Mouse (Mus musculus) lung, embryonic 14.5 days (tissue): Measurements from ENCODE around the gene Mylpf. TPM values are rescaled to one million over a fixed set of nuclear protein-coding genes. Genes with fewer than 3 reads are reported as not detected.
"Not testable (repeated sequence)": the region's sequence is repeated elsewhere in the genome, so short reads cannot be mapped to it uniquely, and the experiment has no call there.

Experiments used
- ATAC-seq: fragments of 200-750 bp; cut with Nextera tagmentation; 2 replicates; pipeline ENCODE4 v1.8.0; 2017; ENCODE audit warnings: mild to moderate bottlenecking, moderate TSS enrichment, moderate library complexity; ENCODE audit not compliant: insufficient read depth
- DNase-seq: peaks from one replicate; pipeline ENCODE4 v3.0.0-alpha.2; 2015
- H3K27ac ChIP-seq: fragments of 300-500 bp; sonication (generic); 2 replicates; pipeline ENCODE4 v1.5.1; 2014; ENCODE audit warnings: low read depth, mild to moderate bottlenecking, moderate library complexity
- H3K27me3 ChIP-seq: fragments of 300-500 bp; sonication (generic); 2 replicates; pipeline ENCODE4 v1.6.1; 2014; ENCODE audit warnings: low read length, control low read depth; ENCODE audit not compliant: insufficient read depth
- H3K36me3 ChIP-seq: fragments of 300-500 bp; sonication (generic); 2 replicates; pipeline ENCODE4 v1.6.1; 2014; ENCODE audit warnings: control low read depth; ENCODE audit not compliant: insufficient read depth
- H3K4me1 ChIP-seq: fragments of 300-500 bp; sonication (generic); 2 replicates; pipeline ENCODE4 v1.6.1; 2014; ENCODE audit warnings: antibody characterized with exemption, control low read depth; ENCODE audit not compliant: insufficient read depth
- H3K4me2 ChIP-seq: fragments of 300-500 bp; sonication (generic); 2 replicates; pipeline ENCODE4 v1.6.1; 2014; ENCODE audit warnings: mild to moderate bottlenecking
- H3K4me3 ChIP-seq: fragments of 300-500 bp; sonication (generic); 2 replicates; pipeline ENCODE4 v1.5.1; 2014; ENCODE audit warnings: low read depth, low read length
- H3K9ac ChIP-seq: fragments of 300-500 bp; sonication (generic); 2 replicates; pipeline ENCODE4 v1.6.1; 2014
- H3K9me3 ChIP-seq: fragments of 300-500 bp; sonication (generic); 2 replicates; pipeline ENCODE4 v1.6.1; 2016; ENCODE audit warnings: low read depth, low read length, control low read depth
- CTCF ChIP-seq: IDR thresholded peaks from 2 replicates; pipeline ENCODE4 v1.5.1; 2016; ENCODE audit warnings: antibody characterized with exemption, low read depth
- WGBS: fragments of 180-500 bp; shearing (Covaris S2); extraction: QIAGEN DNeasy Blood & Tissue Kit; methylation state at CpG from one replicate; pipeline ENCODE4 v1.1.7; 2014; 5-methylcytosine and 5-hydroxymethylcytosine counted together
- polyA plus RNA-seq: library from polyadenylated mRNA; unstranded; fragments of >200 nt; fragmentation: Nextera tagmentation; extraction: Ambion mirVana; gene quantifications from 2 replicates; pipeline ENCODE4 v1.2.1, GENCODE M21; 2014

Mylpf gene
- polyA plus RNA-seq, 1 experiment from 2014 or later, result 12.2 TPM

DNA sequence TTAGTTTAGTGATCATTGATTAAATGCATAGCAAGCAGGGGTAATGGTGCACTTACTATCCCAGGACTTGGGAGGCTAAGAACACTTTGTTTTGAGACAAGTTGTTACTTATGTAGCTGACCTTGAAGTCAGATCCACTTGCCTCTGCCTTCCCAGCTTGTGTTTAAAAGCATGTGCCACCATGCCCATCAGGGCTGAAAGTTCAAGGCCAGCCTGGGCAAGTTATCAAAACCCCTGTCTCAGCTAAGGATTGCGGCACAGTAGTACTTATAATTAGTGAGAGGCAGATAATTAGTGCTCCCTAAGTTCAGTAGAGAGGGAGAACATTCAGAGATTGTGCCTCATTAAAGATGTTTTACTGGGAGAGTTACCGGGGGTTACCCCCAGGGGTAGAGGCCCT is 26.1 kb downstream of the Mylpf start:
- Histone ChIP-seq H3K4me1 (no peaks in the 10 kb centered on the region), H3K4me3 (peak overlapping the region; percentile 97), H3K9me3 (no peaks in the 10 kb centered on the region), H3K27me3 (no peaks in the 10 kb centered on the region), H3K9ac (no peak overlapping the region), H3K36me3 (peaks cover 53% of the 10 kb centered on the region), H3K4me2 (peak overlapping the region; percentile 70), H3K27ac (no peak overlapping the region)
- TF ChIP-seq CTCF, result no peak
- WGBS, result 95% methylated on average over 2 of the region's 2 CpGs
- ATAC-seq, result no peak
- no peak for DNase-seq

DNA sequence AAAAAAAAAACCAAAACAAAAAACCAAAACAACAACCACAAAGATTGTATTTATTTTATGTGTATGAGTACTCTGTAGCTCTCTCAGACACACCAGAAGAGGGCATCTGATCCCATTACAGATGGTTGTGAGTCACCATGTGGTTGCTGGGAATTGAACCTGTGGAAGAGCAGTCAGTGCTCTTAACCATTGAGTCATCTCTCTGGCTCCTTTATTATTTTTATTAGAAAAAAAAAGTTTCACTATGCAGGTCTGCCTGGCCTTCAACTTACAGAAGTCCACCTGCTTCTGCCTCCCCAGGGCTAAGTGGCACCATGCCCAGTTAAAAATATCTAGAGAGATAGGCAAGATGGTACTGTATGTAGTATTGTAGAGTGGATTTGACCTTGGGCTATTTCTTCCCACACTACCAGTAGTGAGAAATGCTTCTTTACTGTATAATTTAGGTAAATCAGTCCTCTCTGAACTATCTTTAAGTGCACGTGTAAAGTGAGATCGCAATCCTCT is 34.7 kb downstream of the Mylpf start:
- no peaks in the 10 kb centered on the region for H3K9me3 ChIP-seq
- TF ChIP-seq CTCF, result no peak
- no peak for DNase-seq
- H3K9ac ChIP-seq, result peak overlapping the region; percentile 93
- peak overlapping the region; percentile 85 for H3K4me3 ChIP-seq
- peaks cover 31% of the 10 kb centered on the region for H3K36me3 ChIP-seq
- peaks cover 12% of the 10 kb centered on the region for H3K4me1 ChIP-seq
- no peaks in the 10 kb centered on the region for H3K27me3 ChIP-seq
- WGBS, result 29% methylated on average over 2 of the region's 2 CpGs
- ATAC-seq, result no peak
- H3K4me2 ChIP-seq, result peak overlapping the region; percentile 79
- peak overlapping the region; percentile 95 for H3K27ac ChIP-seq

DNA sequence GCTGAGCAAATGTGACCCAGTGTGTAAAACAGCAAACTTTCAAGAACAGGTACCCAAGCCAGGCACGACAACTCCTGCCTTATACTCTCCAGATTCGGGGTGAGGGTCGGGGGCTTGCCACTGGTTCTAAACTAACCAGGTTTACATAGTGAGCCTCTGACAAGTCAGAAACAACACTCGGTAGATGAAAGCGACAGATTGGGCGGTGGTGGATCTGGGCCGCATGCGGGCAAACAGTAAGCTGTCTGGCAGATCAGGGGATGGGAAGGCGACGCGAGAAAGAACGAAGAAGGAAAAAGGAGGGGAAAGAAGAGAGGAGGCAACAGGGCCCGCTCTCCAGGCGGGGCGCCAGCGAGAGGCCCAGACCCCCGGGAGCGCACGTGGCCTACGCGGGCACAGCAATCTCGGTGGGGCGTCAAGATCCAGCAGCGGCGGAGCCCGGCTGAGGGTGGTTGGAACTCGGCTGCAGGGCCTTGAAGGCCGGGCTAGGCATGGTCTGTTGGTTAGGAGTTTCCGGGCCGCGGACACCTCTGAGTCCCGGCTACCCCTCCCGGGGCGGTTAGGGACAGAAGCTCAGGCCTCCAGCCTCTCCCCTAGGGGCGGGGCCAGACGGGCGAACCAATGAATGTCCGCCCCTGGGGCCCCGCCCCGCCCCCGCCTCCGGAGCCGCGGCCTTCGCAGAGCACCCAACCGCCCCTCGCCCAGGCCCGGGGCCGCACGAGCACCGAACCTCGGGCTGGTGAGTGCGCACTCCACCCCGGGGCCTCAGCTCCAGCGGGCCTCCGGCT is 35.4 kb downstream of the Mylpf start, which contains the start of gene Zfp771:
Gene Zfp771 (plus strand): TSS at position 405 of the 788 bp plus-strand sequence.
- Histone ChIP-seq H3K27me3 (no peaks in the 10 kb centered on the region), H3K4me1 (peaks cover 12% of the 10 kb centered on the region)
- peak; percentile 95 for ATAC-seq

DNA sequence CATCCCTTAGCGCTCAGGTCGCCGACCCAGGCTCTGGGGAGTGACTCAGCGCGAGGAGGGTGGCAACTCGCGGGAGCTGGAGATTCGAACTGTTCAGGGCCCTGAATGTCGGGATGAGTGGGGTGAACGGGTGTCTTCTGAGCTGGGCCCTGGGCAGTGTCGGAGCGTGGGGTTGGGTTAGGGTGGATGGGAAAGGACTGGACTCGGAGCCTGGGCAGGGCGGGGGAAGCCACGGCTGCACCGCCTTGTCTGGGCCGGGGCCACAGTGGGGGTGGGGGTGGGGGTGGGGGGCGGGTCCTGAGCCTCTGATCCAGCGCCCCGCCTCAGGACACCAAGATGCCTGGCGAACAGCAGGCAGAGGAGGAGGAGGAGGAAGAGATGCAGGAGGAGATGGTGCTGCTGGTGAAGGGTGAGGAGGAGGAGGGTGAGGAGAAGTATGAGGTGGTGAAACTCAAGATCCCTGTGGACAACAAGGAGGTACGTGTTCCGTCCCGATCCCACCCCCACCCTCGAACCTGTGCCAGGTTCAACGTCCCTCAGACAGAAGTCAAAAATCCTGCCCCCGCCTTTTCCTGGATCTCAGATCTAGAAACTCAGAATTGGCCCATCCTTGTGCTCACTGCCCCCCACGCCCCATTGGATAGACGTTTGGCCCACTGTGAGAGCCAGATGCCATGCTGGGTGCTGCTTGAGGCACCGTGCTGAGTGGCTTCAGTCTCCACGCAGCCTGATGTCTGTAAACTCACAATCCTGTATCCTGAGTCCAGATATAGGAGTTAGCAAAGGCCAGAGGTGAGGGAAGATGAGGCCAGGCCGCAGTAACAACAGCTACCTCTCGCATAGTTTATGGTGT is 36.2 kb downstream of the Mylpf start:
- H3K27me3 ChIP-seq, result no peaks in the 10 kb centered on the region
- TF ChIP-seq CTCF, result no peak
- peaks cover 36% of the 10 kb centered on the region for H3K36me3 ChIP-seq
- peak overlapping the region; percentile 93 for H3K9ac ChIP-seq
- DNase-seq, result peak; percentile 65
- 7% methylated on average over 29 of the region's 33 CpGs for WGBS
- H3K4me1 ChIP-seq, result peaks cover 12% of the 10 kb centered on the region
- H3K4me3 ChIP-seq, result peak overlapping the region; percentile 85
- peak; percentile 83 for ATAC-seq
- H3K27ac ChIP-seq, result peak overlapping the region; percentile 95
- no peaks in the 10 kb centered on the region for H3K9me3 ChIP-seq
- peak overlapping the region; percentile 79 for H3K4me2 ChIP-seq

More for the DNA sequence above, 35.4 kb downstream of the Mylpf start, which contains the start of gene Zfp771:
- WGBS, result 1% methylated on average over 56 of the region's 56 CpGs
- peak; percentile 97 for DNase-seq
- Histone ChIP-seq H3K9ac (peak within 1 kb of the TSS; percentile 93), H3K4me2 (peak within 1 kb of the TSS; percentile 79), H3K4me3 (peak within 1 kb of the TSS; percentile 85), H3K27ac (peak within 1 kb of the TSS; percentile 95), H3K36me3 (peaks cover 28% of the 10 kb centered on the region; the same call in 1 of the 2 replicates), H3K9me3 (no peaks in the 10 kb centered on the region)
- peak; percentile 38; the same call in 1 of the 2 replicates for TF ChIP-seq CTCF

GRCm38 (mm10) chr7:127250511-127250910 is 41.8 kb downstream of the Mylpf start:
- H3K27ac ChIP-seq, H3K4me3 ChIP-seq, ATAC-seq, H3K9me3 ChIP-seq, H3K4me2 ChIP-seq, H3K27me3 ChIP-seq, H3K4me1 ChIP-seq, H3K9ac ChIP-seq, DNase-seq: not testable (repeated sequence)
- WGBS, result 89% methylated on average over 8 of the region's 8 CpGs
- H3K36me3 ChIP-seq, result peaks cover 54% of the 10 kb centered on the region

GRCm38 (mm10) chr7:127252414-127252813 is 43.7 kb downstream of the Mylpf start:
- no peak overlapping the region for H3K9ac ChIP-seq
- no peaks in the 10 kb centered on the region for H3K9me3 ChIP-seq
- DNase-seq (peak; percentile 71), ATAC-seq (no peak)
- 87% methylated on average over 2 of the region's 2 CpGs for WGBS
- no peak overlapping the region for H3K4me3 ChIP-seq
- H3K27ac ChIP-seq, result no peak overlapping the region
- peaks cover 56% of the 10 kb centered on the region for H3K36me3 ChIP-seq
- no peaks in the 10 kb centered on the region for H3K27me3 ChIP-seq
- H3K4me2 ChIP-seq, result no peak overlapping the region
- no peaks in the 10 kb centered on the region for H3K4me1 ChIP-seq
- TF ChIP-seq CTCF, result peak; percentile 57
